8 mouse cellular contexts compared by ENCODE assay signal in the genomic region with DNA sequence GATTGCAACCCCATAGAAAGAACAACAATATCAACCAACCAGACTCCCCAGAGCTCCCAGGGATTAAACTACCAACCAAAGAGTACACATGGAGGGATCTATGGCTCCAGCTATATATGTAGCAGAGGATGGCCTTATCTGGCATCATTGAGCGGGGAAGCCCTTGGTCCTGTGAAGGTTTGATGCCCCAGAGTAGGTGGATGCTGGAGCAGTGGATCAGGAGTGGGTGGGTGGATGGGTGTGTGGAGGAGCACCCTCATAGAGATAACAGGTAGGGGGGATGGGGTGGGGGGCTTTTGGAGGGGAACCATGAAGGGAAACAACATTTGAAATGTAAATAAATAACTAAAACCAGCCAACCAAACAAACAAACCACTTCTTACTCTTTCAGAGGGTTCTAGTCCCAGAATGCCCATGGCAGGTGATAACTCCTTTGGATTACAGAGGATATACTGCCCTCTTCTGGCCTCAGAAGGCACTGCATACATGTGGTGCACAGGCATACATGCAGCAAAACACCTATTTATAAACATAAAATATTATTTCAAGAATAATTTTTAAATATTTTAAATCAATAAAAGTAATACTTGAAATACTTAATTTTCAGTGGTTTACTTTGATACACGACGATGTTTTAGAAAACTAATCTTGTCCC.
A peak's percentile ranks its signal among the peaks of the same experiment; 100 is the strongest.
DNase-seq lines count a peak whose midpoint lies in the region; ATAC-seq lines count a peak whose summit lies in the region.

No protein-coding gene starts in this region.

- ATAC-seq in hindbrain, embryonic 16.5 days, result no peak
- ATAC-seq in monocyte, adult 5-6 weeks (replicated peaks; ENCODE audit: insufficient number of reproducible peaks, low FRiP score, low TSS enrichment, poor library complexity, severe bottlenecking), result no peak

- H3K4me2 ChIP-seq in hindbrain, embryonic 16.5 days (ENCODE audit: low read length), result no peak overlapping the region

- H3K9ac ChIP-seq in hindbrain, embryonic 16.5 days (ENCODE audit: low read depth, low read length), result no peak overlapping the region

- H3K36me3 ChIP-seq in hindbrain, embryonic 10.5 days, result no peaks in the 10 kb centered on the region
- no peaks in the 10 kb centered on the region for H3K36me3 ChIP-seq in hindbrain, embryonic 16.5 days (ENCODE audit: control insufficient read depth, insufficient read depth, low read length)

- WGBS in hindbrain, embryonic 10.5 days, result 55% methylated on average over 3 of the region's 3 CpGs
- WGBS in hindbrain, embryonic 16.5 days, result 61% methylated on average over 3 of the region's 3 CpGs

- no peak overlapping the region for H3K27ac ChIP-seq in hindbrain, embryonic 10.5 days
- H3K27ac ChIP-seq in hindbrain, embryonic 16.5 days (ENCODE audit: low read depth, low read length), result no peak overlapping the region

- no peak overlapping the region for H3K4me3 ChIP-seq in hindbrain, embryonic 10.5 days
- no peak overlapping the region for H3K4me3 ChIP-seq in hindbrain, embryonic 16.5 days (ENCODE audit: low read length)

- H3K9me3 ChIP-seq in hindbrain, embryonic 10.5 days, result no peaks in the 10 kb centered on the region
- H3K9me3 ChIP-seq in hindbrain, embryonic 16.5 days (ENCODE audit: control insufficient read depth, low read length), result no peaks in the 10 kb centered on the region

- no peaks in the 10 kb centered on the region for H3K4me1 ChIP-seq in hindbrain, embryonic 10.5 days (replicated peaks)
- no peaks in the 10 kb centered on the region for H3K4me1 ChIP-seq in hindbrain, embryonic 16.5 days (ENCODE audit: control insufficient read depth, insufficient read depth, low read depth, low read length)

- DNase-seq in hindbrain, embryonic 10.5 days (ENCODE audit: low spot score), result peak; percentile 35
- peak; percentile 19 for DNase-seq in urinary bladder, postnatal 25 days (ENCODE audit: low spot score)
- no peak for DNase-seq in urinary bladder, postnatal 10 days (ENCODE audit: low spot score)
- peak; percentile 59 for DNase-seq in embryo, embryonic 11 days
- DNase-seq in kidney, postnatal 4 days, result peak; percentile 49 to 56
- DNase-seq in retina, postnatal 1 day, result peak; percentile 34

- H3K27me3 ChIP-seq in hindbrain, embryonic 10.5 days (ENCODE audit: insufficient read depth, poor library complexity, severe bottlenecking), result no peaks in the 10 kb centered on the region
- H3K27me3 ChIP-seq in hindbrain, embryonic 16.5 days (replicated peaks; ENCODE audit: control insufficient read depth, insufficient read depth, low read length), result no peaks in the 10 kb centered on the region
